Mouse (Mus musculus): ENCODE data around the gene Arhgap19.
A peak's percentile ranks its signal among the peaks of the same experiment; 100 is the strongest.

Gene Arhgap19

DNA sequence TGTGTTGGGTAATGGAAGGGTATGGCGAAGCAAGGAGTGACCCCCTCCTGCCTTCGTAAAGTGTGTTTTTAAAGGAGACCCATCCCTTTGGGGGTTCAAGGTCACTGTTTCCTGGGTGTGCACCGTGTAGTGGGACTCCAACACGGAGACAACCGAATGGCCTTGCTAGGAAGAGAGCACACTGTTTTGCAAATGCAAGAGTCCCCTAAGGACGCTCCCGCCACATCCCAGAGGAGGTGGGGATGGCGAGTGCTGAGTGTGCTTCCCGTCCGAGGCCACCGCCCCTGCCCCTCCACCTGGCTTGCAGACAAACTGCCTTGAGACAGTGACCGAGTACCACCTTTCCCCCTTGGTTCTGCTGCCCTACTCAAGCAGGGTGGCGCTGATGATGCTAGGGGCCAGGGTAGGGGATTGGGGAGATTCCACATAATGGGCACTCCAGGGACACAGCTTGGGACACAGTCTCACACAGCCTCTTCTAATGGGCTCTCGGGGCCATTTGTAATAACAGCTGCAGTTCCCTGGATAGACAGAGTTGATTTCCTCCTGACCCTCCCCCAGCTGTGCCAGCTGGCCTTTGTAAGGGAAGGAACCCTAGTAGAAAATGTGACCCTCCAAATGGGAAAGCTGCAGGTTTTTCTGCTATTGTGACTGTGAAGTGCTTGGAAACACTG lies 30.0 kb upstream of the Arhgap19 start:
- peak; percentile 10 for DNase-seq (ENCODE audit: low spot score)

DNA sequence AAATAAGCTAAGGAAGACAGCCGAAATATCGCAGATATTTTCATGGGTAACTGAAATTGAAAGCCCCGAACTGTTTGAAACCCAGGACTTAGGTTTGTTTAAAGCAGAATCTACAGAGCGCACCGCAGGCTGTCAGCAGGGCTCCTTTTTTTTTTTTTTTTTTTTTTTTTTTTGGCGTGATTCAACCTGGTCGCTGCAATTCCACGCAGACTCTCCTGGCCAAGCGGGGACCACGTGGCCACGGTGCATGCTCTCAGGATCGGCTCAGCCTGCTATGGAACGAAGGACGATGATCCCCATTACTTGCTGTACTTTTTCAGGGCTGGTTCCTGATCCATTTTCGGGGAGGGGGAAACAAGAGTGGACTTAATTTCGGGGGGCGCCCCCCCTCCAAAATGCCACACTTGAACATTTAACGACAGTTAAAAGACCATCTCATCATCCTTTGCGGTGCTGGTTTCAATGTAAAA lies 29.3 kb upstream of the Arhgap19 start:
- peak; percentile 17 for DNase-seq (ENCODE audit: low spot score)

DNA sequence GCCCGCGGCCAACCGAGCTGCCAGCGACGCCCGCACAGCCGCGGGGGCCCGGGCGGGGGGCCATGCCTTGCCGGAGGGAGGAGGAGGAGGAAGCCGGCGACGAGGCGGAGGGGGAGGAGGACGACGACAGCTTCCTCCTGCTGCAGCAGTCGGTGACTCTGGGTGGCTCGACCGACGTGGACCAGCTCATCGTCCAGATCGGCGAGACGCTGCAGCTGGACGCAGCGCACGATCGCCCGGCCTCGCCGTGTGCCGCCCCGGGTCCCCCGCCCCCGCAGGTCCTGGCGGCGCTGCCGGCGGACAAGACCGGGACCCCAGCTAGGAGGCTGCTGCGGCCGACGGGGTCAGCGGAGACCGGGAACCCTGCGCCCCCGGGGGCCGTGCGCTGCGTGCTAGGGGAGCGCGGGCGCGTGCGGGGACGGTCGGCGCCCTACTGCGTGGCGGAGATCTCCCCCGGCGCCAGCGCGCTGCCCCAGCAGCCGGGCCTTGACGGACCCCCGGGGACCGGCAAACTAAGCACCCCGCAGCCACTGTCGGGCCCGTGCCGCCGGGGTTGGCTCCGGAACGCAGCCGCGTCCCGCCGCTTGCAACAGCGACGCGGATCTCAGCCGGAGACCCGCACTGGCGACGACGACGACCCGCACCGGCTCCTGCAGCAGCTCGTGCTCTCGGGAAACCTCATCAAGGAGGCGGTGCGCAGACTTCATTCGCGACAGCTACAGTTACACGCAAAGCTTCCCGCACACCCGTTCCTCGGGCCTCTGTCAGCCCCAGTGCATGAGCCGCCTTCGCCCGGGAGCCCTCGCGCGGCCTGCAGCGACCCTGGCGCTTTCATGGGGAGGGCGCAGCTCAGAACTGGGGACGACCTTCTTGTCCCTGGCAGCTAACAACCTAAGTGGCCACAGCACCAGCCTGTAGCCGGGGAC lies 28.5 kb upstream of the Arhgap19 start:
- DNase-seq (ENCODE audit: low spot score), result peak; percentile 51

GRCm38 (mm10) chr19:41829381-41830105 lies 27.7 kb upstream of the Arhgap19 start, which contains the start of gene Frat1:
TSS of gene Frat1 (plus strand) at chr19:41829970.
- DNase-seq (ENCODE audit: low spot score), result peak; percentile 87

DNA sequence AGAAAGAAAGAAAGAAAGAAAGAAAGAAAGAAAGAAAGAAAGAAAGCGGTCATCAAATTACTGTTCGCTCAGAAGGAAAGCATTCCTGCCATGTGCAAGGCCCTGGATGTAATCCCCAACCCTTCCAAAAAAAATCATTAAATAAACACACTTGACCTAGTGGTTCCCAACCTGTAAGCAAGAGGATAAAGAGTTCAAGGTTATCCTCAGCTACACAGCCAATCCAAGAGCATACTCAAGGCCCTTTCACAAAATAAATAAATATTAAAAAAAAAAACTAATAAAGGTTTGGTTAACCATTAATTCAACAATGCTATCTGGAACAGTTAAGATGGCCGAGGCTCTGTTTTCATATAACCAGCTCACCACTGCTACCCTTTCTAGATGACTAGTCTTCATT lies 27.1 kb upstream of the Arhgap19 start:
- no peak for DNase-seq (ENCODE audit: low spot score)

- no peak for DNase-seq (ENCODE audit: low spot score)
These were observed 24.7 kb upstream of the Arhgap19 start for GRCm38 (mm10) chr19:41826529-41826928.

GRCm38 (mm10) chr19:41824950-41825349 lies 23.1 kb upstream of the Arhgap19 start:
- DNase-seq (ENCODE audit: low spot score), result no peak

DNA sequence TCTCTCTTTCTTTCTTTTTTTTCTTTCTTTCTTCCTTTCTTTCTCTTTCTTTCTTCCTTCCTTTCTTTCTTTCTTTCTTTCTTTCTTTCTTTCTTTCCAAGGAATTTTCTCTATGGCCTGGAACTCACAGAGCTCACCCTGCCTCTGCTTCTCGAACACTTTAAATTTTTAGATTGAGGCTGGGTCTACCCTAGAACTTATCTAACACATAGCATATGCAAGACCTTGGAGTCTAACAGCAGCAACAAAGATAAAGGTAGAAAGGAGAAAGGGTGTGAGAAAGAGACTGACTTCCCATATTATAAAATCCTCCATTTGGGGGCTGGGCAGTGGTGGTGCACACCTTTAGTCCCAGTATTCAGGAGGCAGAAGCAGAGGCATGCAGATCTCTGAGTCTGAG lies 20.7 kb upstream of the Arhgap19 start:
- no peak for DNase-seq (ENCODE audit: low spot score)

DNA sequence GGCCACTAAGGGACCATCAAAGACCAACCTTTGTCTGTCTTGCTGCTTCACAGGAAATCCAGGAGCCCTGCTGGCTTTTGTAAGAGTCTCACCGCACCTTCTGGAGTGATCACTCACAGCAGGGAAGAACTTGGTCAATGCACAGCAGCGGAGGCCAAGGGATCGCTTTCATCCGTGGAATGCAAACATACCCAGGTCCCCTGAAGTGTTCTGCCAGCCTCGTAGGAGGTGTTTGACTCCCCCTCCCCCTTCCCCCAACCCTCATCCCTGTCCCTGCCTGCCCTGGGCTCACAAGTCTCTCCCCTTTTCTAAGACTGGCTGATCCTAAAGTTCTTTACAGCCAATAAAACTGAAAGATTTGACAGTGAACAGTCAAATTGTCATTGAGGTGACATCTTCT lies 19.6 kb upstream of the Arhgap19 start:
- DNase-seq (ENCODE audit: low spot score), result no peak

DNA sequence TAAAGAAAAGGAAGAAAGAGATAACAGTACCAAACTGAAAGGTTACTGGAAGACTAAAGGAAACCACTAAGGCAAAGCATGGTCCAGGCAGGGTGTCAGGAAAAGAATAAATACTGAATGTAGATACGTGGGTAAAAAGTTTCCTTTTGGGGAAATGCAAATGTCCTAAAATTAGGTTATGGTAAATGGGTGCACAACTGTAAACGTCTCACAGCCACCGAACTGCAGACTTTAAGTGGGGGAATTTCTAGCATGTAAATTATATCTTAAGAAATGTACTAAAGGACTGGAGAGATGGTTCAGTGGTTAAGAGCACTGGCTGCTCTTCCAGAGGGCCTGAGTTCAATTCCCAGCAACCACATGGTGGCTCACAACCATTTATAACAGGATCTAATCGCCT lies 16.9 kb upstream of the Arhgap19 start:
- DNase-seq (ENCODE audit: low spot score), result no peak

- DNase-seq (ENCODE audit: low spot score), result no peak
These were observed 15.5 kb upstream of the Arhgap19 start for GRCm38 (mm10) chr19:41817325-41817724.

DNA sequence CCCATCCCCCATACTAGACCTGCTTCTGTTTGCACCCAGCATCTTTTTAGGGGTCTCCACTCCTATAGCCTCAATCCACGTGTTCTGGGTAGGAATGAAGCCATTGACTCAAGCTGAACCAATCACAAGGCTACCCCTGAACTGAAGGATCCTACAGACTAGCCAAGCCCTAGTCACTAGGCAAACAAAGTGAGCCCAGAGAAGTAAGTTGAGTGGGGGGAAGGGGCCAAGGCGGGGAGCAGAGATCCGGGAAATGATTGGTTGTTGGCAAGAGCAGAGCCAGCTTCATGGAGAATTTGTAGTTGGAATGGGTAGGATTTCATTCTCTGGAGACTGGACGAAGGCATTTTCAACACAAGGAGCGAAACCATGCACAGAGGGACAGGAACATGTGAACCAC lies 15.1 kb upstream of the Arhgap19 start:
- no peak for DNase-seq (ENCODE audit: low spot score)

DNA sequence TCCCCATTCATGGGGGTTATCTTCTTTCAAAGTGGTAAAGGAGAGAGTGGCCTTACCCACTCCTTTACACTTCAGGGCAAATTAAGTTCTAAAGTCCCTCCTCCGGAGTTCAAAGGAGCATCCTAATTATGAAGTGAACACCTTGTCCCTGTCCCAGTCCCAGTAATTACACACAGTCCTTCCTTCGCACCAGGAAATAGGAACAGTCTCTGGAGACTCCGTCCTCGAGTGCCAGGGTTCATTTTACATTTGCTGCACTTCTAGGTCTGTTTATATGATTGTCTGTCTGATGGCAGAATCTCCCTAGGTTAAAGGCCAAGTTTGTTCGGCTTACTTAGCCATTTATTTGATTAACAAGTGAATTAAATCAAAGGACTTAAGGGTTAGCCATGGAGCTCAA lies 14.6 kb upstream of the Arhgap19 start:
- DNase-seq (ENCODE audit: low spot score), result no peak

DNA sequence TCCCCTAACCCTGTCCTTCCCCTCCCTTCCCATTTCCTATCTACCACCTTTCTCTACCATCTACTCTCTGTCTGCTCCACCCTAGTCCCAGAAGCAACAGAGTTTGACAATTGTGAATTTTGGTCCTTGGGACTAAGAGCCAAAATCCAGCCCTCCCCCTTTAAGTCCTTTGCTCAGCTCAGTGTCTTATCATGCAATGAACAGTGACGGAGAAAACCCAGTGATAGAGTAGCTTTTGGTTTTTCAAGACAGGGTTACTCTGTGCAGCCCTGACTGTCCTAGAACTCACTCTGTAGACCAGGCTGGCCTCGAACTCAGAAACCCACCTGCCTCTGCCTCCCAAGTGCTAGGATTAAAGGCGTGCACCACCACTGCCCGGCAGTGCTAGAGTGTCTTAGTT lies 11.5 kb upstream of the Arhgap19 start:
- no peak for DNase-seq (ENCODE audit: low spot score)

DNA sequence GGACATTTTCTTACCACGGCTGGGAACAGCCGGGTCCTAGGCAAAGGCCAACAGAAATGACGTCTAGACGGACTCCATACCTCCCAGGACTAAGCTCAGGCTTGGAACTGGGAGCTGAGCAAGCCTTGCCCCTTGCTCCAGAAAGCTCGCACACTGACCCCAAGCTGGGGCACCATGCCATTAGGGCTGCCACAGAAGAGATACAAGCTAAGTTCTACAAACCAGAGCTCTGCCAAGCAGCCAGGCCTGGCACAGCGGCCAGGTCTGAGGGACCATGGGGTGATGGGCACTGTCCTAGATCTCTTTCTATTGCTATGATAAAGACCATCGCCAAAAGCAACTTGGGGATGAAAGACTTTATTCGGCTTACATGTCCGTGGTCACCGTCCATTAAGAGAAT lies 10.7 kb upstream of the Arhgap19 start:
- DNase-seq (ENCODE audit: low spot score), result no peak

DNA sequence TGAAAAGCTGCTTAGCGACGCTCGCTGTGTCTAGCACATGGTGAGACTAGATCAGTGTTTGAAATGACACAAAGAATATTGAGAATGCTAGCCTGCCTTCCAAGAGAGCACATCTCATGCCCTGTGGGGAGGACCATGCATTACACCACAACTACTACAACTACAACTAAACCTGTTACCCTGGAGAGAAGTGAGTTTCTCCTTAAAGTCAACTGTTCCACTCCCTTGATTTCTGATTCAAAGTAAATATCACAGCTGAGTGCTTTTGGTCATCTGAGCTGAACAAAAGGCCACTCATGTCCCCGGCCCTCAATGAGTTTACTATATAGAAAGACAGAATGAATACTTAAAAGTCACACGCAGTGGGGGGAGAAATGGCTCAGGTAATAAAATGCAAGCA lies 8.2 kb upstream of the Arhgap19 start:
- no peak for DNase-seq (ENCODE audit: low spot score)

GRCm38 (mm10) chr19:41808104-41808634 lies 6.3 kb upstream of the Arhgap19 start:
- no peak for DNase-seq (ENCODE audit: low spot score)

DNA sequence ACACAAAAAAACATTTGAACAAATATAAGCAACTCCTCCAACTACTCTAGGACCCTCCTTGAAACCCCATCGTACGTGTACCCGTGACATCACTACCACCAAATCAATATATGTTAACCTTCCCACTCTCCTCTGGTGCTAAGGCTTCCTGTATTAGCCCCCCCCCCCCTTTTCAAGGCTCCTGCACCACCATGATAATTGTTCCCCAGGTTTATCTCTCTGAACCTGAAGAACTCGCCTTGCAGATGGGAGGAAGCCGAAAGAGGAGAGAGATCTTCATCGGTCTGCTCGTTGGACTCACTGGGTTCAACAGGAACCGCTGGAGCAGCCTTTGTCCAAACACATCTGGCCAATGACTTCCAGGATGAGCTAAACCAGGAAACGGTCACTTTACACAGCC lies 5.7 kb upstream of the Arhgap19 start:
- DNase-seq (ENCODE audit: low spot score), result no peak

DNA sequence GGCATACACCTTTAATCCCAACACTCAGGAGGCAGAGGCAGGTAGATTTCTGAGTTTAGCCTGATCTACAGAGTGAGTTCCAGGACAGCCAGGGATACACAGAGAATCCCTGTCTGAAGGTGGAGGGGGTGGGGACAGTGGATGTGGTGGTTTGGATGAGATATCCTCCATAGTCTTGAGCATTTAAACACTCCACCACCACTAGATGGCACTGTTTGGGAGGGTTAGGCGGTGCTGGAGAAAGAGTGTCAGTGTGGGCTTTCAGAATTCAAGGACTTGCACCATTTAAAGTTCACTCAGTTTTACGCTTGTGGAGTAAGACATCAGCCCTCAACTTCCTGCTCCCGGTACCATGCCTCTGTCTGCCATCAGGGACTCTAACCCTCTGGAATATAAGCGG lies 4.0 kb upstream of the Arhgap19 start:
- DNase-seq (ENCODE audit: low spot score), result no peak

DNA sequence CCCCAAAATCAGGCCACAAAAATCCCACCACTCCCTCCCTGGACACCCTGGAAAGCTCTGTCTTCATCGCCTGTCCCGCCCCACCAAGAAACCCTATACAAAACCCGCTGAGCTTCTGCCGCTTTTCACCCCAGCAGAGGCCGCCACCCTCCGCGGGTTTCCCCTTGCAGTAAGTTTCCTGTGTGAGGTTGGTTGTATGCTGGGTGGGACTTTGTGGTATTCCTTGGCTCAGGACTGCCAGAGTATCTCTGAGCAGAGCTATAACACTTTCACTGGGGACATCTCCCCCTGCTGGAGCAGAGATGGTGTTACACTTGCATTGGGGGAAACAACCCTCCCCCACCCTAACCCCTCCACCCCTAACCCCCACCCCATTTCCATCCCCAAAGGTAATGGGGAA lies 1.5 kb upstream of the Arhgap19 start:
- DNase-seq (ENCODE audit: low spot score), result no peak

GRCm38 (mm10) chr19:41800986-41801741 lies 683 bp downstream of the Arhgap19 start:
- DNase-seq (ENCODE audit: low spot score), result no peak

- no peak for DNase-seq (ENCODE audit: low spot score)
These were observed 1.4 kb downstream of the Arhgap19 start for GRCm38 (mm10) chr19:41800451-41800850.
